Comparison of ENCODE assay signal across 8 mouse cellular contexts in the genomic region with DNA sequence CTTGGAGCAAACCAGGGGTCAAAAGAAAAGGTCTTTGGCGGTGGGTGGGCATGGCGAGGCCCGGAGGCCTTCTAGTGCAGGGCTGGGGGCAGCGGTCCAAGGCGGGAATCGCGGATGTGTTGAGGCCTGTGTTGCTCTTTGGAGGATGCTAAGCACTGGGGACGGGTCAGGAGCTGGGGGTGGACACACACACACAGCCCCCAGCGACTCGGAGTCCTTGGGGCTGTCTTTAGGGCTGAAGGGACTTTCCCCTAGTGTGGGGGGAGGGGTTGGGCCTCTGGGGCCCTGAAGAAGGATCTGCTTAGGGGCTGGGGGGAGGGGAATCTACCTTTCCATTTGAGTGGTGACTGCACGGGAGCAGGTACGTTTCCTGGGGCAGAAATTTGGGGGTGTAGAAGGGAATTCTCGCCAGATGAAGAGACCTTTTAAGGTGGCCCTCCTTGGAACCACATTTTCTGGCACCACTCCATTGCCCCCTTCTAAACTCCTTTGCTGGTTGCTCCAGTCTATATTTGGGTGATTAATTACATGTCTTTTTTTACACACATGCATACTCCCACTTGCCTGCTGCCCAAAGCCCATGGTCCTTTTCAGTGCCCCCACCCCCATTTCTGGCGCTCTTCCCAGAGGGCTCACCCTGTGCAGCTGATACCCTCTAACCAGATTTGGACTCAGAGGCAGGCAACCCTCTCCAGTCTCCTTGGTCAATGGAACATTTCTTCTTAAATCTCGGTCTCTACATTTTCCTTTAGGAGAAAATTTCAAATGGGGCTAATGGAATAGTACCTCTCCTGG. TPM values are rescaled to one million over a fixed set of nuclear protein-coding genes. Genes with fewer than 3 reads are reported as not detected.
DNase-seq lines count a peak whose midpoint lies in the region; ATAC-seq and TF ChIP-seq lines count a peak whose summit lies in the region.

No protein-coding gene starts in this region.

- no peak overlapping the region for H3K27ac ChIP-seq in bone marrow, adult 2 months (ENCODE audit: control insufficient read depth, insufficient read depth, low read depth, low read length, poor library complexity)
- H3K27ac ChIP-seq in forebrain, embryonic 14.5 days (ENCODE audit: low read depth, low read length), result peak overlapping the region; percentile 44; the same call in 1 of the 2 replicates
- H3K27ac ChIP-seq in intestine, embryonic 14.5 days (ENCODE audit: low read depth), result peak overlapping the region; percentile 62
- peak overlapping the region; percentile 68; the same call in 1 of the 2 replicates for H3K27ac ChIP-seq in stomach, embryonic 15.5 days

- H3K9me3 ChIP-seq in forebrain, embryonic 14.5 days (replicated peaks; ENCODE audit: control insufficient read depth, low read length), result no peaks in the 10 kb centered on the region
- H3K9me3 ChIP-seq in intestine, embryonic 14.5 days (ENCODE audit: control insufficient read depth, low read length), result no peaks in the 10 kb centered on the region
- no peaks in the 10 kb centered on the region for H3K9me3 ChIP-seq in stomach, embryonic 15.5 days

- peak overlapping the region; percentile 56 for H3K4me2 ChIP-seq in forebrain, embryonic 14.5 days (ENCODE audit: low read length)
- H3K4me2 ChIP-seq in intestine, embryonic 14.5 days (ENCODE audit: low read length), result peak overlapping the region; percentile 52
- peak overlapping the region; percentile 51 for H3K4me2 ChIP-seq in stomach, embryonic 15.5 days

- H3K4me3 ChIP-seq in bone marrow, adult 2 months (replicated peaks; ENCODE audit: control insufficient read depth, low read depth, low read length), result peak overlapping the region; percentile 68
- H3K4me3 ChIP-seq in forebrain, embryonic 14.5 days (ENCODE audit: low read depth, low read length), result peak overlapping the region; percentile 50
- H3K4me3 ChIP-seq in intestine, embryonic 14.5 days (ENCODE audit: low read depth, low read length), result peak overlapping the region; percentile 57
- H3K4me3 ChIP-seq in stomach, embryonic 15.5 days (replicated peaks), result peak overlapping the region; percentile 61

- no peak for TF ChIP-seq POLR2A in bone marrow, adult 2 months (IDR thresholded peaks at IDR 0.05; ENCODE audit: borderline replicate concordance, control insufficient read depth, low read depth, low read length)

- peak; percentile 63 for ATAC-seq in forebrain, embryonic 14.5 days
- ATAC-seq in intestine, embryonic 14.5 days (replicated peaks; ENCODE audit: low FRiP score, low TSS enrichment, low read depth), result peak; percentile 58; the same call in 1 of the 2 replicates
- ATAC-seq in stomach, embryonic 15.5 days (ENCODE audit: insufficient read depth, low FRiP score, low read depth), result peak; percentile 40; the same call in 1 of the 2 replicates

- H3K36me3 ChIP-seq in forebrain, embryonic 14.5 days (ENCODE audit: control insufficient read depth, insufficient read depth, low read length), result no peaks in the 10 kb centered on the region
- H3K36me3 ChIP-seq in intestine, embryonic 14.5 days (ENCODE audit: control insufficient read depth, insufficient read depth, low read length), result no peaks in the 10 kb centered on the region
- no peaks in the 10 kb centered on the region for H3K36me3 ChIP-seq in stomach, embryonic 15.5 days

- 19% methylated on average over 15 of the region's 15 CpGs for WGBS in bone marrow, adult 2 months
- 23% methylated on average over 15 of the region's 15 CpGs for WGBS in forebrain, embryonic 14.5 days
- 18% methylated on average over 15 of the region's 15 CpGs for WGBS in intestine, embryonic 14.5 days
- 17% methylated on average over 15 of the region's 15 CpGs for WGBS in stomach, embryonic 15.5 days

- H3K4me1 ChIP-seq in bone marrow, adult 2 months (ENCODE audit: control insufficient read depth, insufficient read depth, low read length), result no peaks in the 10 kb centered on the region
- no peaks in the 10 kb centered on the region; the same call in 1 of the 2 replicates for H3K4me1 ChIP-seq in forebrain, embryonic 14.5 days (ENCODE audit: control insufficient read depth, insufficient read depth, low read length)
- no peaks in the 10 kb centered on the region for H3K4me1 ChIP-seq in intestine, embryonic 14.5 days (replicated peaks; ENCODE audit: control insufficient read depth, insufficient read depth, low read length)
- no peaks in the 10 kb centered on the region for H3K4me1 ChIP-seq in stomach, embryonic 15.5 days

- H3K27me3 ChIP-seq in forebrain, embryonic 14.5 days (replicated peaks; ENCODE audit: control insufficient read depth, insufficient read depth, low read length), result no peaks in the 10 kb centered on the region
- H3K27me3 ChIP-seq in intestine, embryonic 14.5 days (replicated peaks; ENCODE audit: control insufficient read depth, insufficient read depth, low read length), result 0 out of 2 replicates have a peak, but pooled peaks cover 9% of the 10 kb centered on the region
- H3K27me3 ChIP-seq in stomach, embryonic 15.5 days (replicated peaks), result no peaks in the 10 kb centered on the region

- peak; percentile 11 for DNase-seq in right cerebral cortex, postnatal 14 days
- no peak for DNase-seq in right cerebral cortex, adult 2 months (ENCODE audit: low spot score in 2 of 2)
- no peak for DNase-seq in forebrain, embryonic 14.5 days (ENCODE audit: low spot score)
- no peak for DNase-seq in intestine, embryonic 14.5 days (ENCODE audit: low spot score)
- peak; percentile 7 for DNase-seq in lung, postnatal 14 days
- no peak for DNase-seq in adrenal gland, adult 8-10 months

- no peak for TF ChIP-seq CTCF in bone marrow, adult 2 months (IDR thresholded peaks at IDR 0.05; ENCODE audit: control insufficient read depth, insufficient read depth, low read length)

- peak overlapping the region; percentile 76 for H3K9ac ChIP-seq in forebrain, embryonic 14.5 days (ENCODE audit: low read length)
- H3K9ac ChIP-seq in intestine, embryonic 14.5 days (ENCODE audit: low read length), result peak overlapping the region; percentile 66
- H3K9ac ChIP-seq in stomach, embryonic 15.5 days, result peak overlapping the region; percentile 58

RNA-seq across cellular contexts. Expression of a gene that starts 0.7 kb away (rescaled TPM):
- 1.7 and 3.4 TPM in 2 replicates for polyA plus RNA-seq in bone marrow, adult 2 months (2011; ENCODE audit: insufficient read depth, insufficient read length, low replicate concordance, missing spikeins)
- polyA plus RNA-seq in forebrain, embryonic 14.5 days (2014; fragmentation: Nextera tagmentation; extraction: Ambion mirVana), result 14.4 and 15.2 TPM in 2 replicates
- 14.9 and 16.3 TPM in 2 replicates for polyA plus RNA-seq in intestine, embryonic 14.5 days (2014; fragmentation: Nextera tagmentation; extraction: Ambion mirVana)
- 11.2 and 11.8 TPM in 2 replicates for polyA plus RNA-seq in stomach, embryonic 15.5 days (2015; fragmentation: Nextera tagmentation; extraction: Ambion mirVana)
- 10 to 100 TPM; 21.8 to 25.4 (median 22.7) TPM for total RNA-seq in adrenal gland, adult 8-10 months (2022)

RNA-seq across cellular contexts. Expression of a gene that starts 6.5 kb away (rescaled TPM):
- polyA plus RNA-seq in bone marrow, adult 2 months (2011; ENCODE audit: insufficient read depth, insufficient read length, low replicate concordance, missing spikeins), result not detected in 2 replicates
- polyA plus RNA-seq in forebrain, embryonic 14.5 days (2014; fragmentation: Nextera tagmentation; extraction: Ambion mirVana), result not detected in 2 replicates
- polyA plus RNA-seq in intestine, embryonic 14.5 days (2014; fragmentation: Nextera tagmentation; extraction: Ambion mirVana), result not detected in 2 replicates
- polyA plus RNA-seq in stomach, embryonic 15.5 days (2015; fragmentation: Nextera tagmentation; extraction: Ambion mirVana), result not detected in 2 replicates
- total RNA-seq in adrenal gland, adult 8-10 months (2022), result not detected

RNA-seq across cellular contexts. Expression of a gene that starts 50.4 kb away (rescaled TPM):
- not detected in 2 replicates for polyA plus RNA-seq in bone marrow, adult 2 months (2011; ENCODE audit: insufficient read depth, insufficient read length, low replicate concordance, missing spikeins)
- polyA plus RNA-seq in forebrain, embryonic 14.5 days (2014; fragmentation: Nextera tagmentation; extraction: Ambion mirVana), result not detected in 2 replicates
- polyA plus RNA-seq in intestine, embryonic 14.5 days (2014; fragmentation: Nextera tagmentation; extraction: Ambion mirVana), result 0.26 TPM in 1 of 2 replicates, not detected in the other
- not detected in 2 replicates for polyA plus RNA-seq in stomach, embryonic 15.5 days (2015; fragmentation: Nextera tagmentation; extraction: Ambion mirVana)
- not detected for total RNA-seq in adrenal gland, adult 8-10 months (2022)

RNA-seq across cellular contexts. Expression of a gene that starts 50.4 kb away (rescaled TPM):
- not detected in 2 replicates for polyA plus RNA-seq in bone marrow, adult 2 months (2011; ENCODE audit: insufficient read depth, insufficient read length, low replicate concordance, missing spikeins)
- polyA plus RNA-seq in forebrain, embryonic 14.5 days (2014; fragmentation: Nextera tagmentation; extraction: Ambion mirVana), result not detected in 2 replicates
- polyA plus RNA-seq in intestine, embryonic 14.5 days (2014; fragmentation: Nextera tagmentation; extraction: Ambion mirVana), result not detected in 2 replicates
- polyA plus RNA-seq in stomach, embryonic 15.5 days (2015; fragmentation: Nextera tagmentation; extraction: Ambion mirVana), result not detected in 2 replicates
- not detected for total RNA-seq in adrenal gland, adult 8-10 months (2022)

RNA-seq across cellular contexts. Expression of a gene that starts 55.4 kb away (rescaled TPM):
- not detected in 2 replicates for polyA plus RNA-seq in bone marrow, adult 2 months (2011; ENCODE audit: insufficient read depth, insufficient read length, low replicate concordance, missing spikeins)
- not detected in 2 replicates for polyA plus RNA-seq in forebrain, embryonic 14.5 days (2014; fragmentation: Nextera tagmentation; extraction: Ambion mirVana)
- polyA plus RNA-seq in intestine, embryonic 14.5 days (2014; fragmentation: Nextera tagmentation; extraction: Ambion mirVana), result not detected in 2 replicates
- polyA plus RNA-seq in stomach, embryonic 15.5 days (2015; fragmentation: Nextera tagmentation; extraction: Ambion mirVana), result not detected in 2 replicates
- total RNA-seq in adrenal gland, adult 8-10 months (2022), result not detected

Comparison
In these comparisons a context has a peak if more than half of its experiments do, and no peak if none do; other contexts are left out.
1. DNase-seq: peak in right cerebral cortex, postnatal 14 days (single experiment) and lung, postnatal 14 days (single experiment); none in right cerebral cortex, adult 2 months (0 of 2), forebrain, embryonic 14.5 days (single experiment), intestine, embryonic 14.5 days (single experiment) and adrenal gland, adult 8-10 months (single experiment).
2. Peak in every context shown above with its lines, with median percentiles within 50 percentile points of each other: H3K4me3 ChIP-seq, ATAC-seq, H3K4me2 ChIP-seq and H3K9ac ChIP-seq.